Mouse (Mus musculus): ENCODE data around the gene Olfr56. TPM values are rescaled to one million over a fixed set of nuclear protein-coding genes. Genes with fewer than 3 reads are reported as not detected.
"Not testable (repeated sequence)": the region's sequence is repeated elsewhere in the genome, so short reads cannot be mapped to it uniquely, and the experiment has no call there.

The Olfr56 gene
- total RNA-seq (2021): under 1 TPM; 0.14 to 0.28 TPM
- long read RNA-seq, experiment 1: 0 reads
- long read RNA-seq, experiment 2, partial matches to known transcripts: 0 of 1 reads
- long read RNA-seq, experiment 2, other reads (novel, unspliced or antisense): 1 of 1 reads

DNA sequence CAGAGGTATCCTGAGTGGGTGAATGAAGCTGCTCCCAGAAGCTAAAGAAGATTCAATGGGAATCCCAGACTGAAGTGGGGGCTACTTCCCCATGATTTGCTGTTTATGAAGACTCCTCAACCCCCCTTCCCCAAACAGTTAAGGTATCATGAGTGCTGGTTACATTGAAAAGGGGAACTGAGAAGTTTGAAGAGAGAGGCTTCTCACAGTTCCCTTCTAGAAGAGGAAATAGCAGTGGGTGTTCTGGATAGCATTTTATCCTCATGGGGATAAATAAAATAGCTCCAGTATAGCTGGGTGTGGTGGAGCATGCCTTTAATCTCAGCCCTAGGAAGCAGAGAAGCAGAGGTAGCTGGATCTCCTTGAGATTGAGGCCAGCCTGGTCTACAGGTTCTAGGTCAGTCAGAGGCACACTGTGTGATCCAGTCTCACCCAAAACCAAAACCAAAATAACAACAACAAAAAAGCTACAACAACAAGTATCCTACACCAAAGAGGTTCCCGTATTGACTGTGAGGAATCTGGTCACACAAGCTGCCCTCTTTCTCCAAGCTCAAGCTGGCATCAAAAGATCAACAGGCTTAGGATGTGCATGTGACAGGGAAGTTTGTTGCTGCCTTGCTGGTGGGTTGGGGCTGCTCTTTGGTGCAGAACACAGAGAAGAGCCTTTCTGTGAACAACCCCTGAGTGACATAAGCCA, at the start of gene Olfr56:
Gene Olfr56 (plus strand): TSS at position 650 of the 700 bp plus-strand sequence.
- DNase-seq (ENCODE audit: low spot score in 2 of 2): not testable (repeated sequence)

DNA sequence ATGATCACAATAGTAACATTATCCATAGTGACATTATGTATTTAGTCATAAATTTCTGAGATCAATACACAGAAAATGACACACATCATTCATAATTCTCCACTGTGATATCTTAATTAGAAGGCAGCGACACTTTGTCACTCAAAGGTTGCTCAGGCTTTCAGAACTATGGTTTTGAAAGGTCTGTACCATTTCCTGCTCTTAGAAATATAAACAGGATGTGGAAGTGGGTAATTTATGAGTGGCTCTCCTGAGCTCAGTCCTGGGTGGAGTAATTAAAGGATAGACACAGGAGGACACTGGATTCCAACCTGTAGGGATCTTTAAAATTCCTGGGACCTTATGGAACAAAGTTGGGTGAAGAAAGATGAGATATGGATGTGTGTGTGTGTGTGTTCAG, 45.3 kb upstream of the Olfr56 start:
- not testable (repeated sequence) for DNase-seq (ENCODE audit: low spot score in 2 of 2)

DNA sequence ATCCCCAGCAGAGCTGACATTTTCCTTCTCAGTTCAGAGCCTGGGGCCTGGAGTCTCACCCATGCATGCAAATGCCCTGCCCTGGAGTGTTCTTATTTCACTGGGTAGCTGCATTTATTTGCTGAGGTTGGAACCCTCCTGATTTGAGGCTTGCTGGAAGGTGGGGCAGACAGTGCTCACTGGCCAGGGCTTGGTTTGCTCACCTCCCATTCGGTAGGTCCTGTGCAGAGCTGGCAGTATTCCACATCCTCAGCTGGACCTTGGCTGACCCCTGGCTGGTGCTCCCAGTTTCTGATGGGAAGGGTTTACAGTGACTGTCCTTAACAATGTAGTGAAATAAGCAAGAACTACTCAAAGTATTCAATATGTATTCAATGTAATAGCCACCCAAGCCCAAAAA, 44.8 kb upstream of the Olfr56 start:
- not testable (repeated sequence) for DNase-seq (ENCODE audit: low spot score in 2 of 2)

DNA sequence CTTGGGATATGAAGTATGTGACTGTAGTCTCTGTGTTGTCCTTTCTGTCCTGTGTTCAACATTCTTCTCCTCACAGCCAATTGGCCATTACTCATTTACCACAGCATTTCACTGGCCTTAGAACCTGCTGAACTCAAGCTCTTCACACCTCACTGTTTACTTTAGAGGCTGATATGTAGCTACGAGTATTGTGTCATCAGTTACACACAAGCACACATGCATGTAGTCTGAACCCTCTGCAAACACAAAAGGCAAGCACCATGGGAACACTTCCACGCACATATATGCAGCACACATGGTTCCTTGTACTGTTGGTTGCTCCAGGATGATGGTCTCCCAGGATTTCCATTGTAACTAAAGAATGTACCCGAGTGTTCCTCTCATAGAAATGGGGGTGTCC, 43.4 kb upstream of the Olfr56 start:
- not testable (repeated sequence) for DNase-seq (ENCODE audit: low spot score in 2 of 2)

DNA sequence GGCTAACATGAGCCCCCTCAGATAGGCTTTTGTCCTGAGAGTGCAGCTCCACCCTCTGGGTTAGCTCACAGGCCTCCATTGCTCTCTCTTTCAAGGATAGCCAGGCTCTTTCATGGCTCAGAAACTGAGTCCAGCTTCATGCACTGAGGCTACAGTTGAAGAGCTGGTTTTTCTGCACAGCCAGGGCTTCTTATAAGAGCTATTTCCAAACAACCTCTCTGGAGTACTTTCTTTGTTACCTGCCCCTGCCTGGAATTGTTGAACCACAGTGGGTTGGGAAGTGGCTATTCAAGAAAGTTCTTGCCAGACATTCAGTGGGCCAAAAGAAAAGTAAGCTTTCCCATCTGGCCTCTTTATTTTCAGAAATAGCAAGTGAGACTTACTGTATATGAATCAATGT, 39.4 kb upstream of the Olfr56 start:
- not testable (repeated sequence) for DNase-seq (ENCODE audit: low spot score in 2 of 2)

DNA sequence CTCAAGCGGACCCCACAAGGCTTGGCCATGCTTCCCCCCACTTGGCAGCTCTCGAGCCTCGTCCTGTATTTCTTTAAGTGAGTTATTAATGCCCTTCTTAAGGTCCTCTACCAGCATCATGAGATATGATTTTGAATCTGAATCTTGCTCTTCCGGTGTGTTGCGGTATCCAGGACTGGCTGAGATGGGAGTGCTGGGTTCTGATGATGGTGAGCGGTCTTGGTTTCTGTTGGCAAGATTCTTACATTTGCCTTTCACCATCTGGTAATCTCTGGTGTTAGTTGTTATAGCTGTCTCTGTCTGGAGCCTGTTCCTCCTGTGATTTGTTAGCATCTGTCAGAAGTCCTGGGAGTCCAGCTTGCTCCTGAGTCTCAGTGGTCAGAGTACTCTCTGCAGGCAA, 32.6 kb upstream of the Olfr56 start, which contains the start of gene Psme2b:
Gene Psme2b (minus strand): TSS at position 101 of the 400 bp plus-strand sequence.
- DNase-seq (ENCODE audit: low spot score in 2 of 2): not testable (repeated sequence)

DNA sequence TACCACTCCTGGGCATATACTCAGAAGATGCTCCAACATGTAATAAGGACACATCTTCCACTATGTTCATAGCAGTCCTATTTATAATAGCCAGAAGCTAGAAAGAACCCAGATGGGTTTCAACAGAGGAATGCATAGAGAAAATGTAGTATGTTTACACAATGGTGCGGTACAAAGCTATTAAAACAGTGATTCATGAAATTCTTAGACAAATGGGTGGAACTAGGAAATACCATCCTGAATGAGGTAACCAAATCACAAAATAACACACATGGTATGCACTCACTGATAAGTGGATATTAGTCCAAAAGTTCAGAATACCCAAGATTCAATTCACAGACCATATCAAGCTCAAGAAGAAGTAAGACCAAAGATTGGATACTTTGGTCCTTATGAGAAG, 4.0 kb upstream of the Olfr56 start:
- not testable (repeated sequence) for DNase-seq (ENCODE audit: low spot score in 2 of 2)

DNA sequence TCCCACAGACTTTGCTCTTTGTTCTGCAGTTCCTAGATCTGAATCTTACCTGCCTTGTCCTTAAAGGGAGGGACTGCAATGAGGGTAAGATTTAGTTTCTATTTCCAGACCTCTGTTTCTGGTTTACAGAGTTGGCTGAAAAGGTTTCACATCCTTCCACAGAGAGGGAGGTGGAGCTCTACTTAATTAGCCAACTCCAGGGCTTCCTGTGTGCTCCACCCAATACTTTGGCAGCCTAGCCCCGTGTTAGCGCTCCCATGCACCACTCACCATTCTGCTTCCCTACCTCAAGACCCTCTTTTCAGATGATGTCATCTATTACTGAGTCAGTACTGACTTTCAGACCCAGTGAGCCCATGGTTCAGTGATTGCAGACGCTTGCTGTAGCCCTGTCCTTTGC, 562 bp downstream of the Olfr56 start, which contains the start of gene 9930111J21Rik1:
Gene 9930111J21Rik1 (minus strand): TSS at position 148 of the 400 bp plus-strand sequence.
- not testable (repeated sequence) for DNase-seq (ENCODE audit: low spot score in 2 of 2)

DNA sequence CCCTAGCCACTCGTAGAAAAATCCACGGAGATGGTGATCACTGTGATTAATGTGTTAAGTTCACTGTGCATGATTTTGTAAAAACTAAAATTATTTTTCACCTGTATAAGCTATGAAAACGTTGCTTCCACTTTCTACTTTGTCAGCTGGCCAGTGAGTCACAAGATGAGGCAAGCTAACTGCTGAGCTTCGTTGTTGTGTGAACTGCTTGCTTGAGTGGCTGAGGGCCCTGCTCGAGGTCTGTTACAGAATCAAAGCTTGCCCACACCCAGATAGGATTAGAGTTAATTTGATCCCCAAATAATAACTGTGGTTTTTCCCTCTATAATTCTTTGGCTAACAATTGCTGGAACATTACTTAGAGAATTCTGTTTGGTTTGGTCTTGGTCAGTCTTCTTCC, 1.4 kb downstream of the Olfr56 start:
- not testable (repeated sequence) for DNase-seq (ENCODE audit: low spot score in 2 of 2)

DNA sequence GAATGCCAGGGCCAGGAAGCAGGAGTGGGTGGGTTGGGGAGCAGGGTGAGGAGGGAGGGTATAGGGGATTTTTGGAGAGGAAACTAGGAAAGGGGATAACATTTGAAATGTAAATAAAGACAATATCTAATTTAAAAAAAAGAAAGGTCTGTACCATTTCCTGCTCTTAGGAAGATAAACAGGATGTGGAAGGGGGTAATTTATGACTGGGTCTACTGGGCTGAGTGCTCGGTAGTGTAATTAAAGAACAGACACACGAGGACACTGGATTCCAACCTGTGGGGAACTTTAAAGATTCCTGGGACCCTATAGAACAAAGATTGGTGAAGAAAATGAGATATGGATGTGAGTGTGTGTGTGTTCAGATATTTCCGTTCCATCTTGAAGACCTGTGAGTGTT, 4.2 kb downstream of the Olfr56 start:
- DNase-seq (ENCODE audit: low spot score in 2 of 2): not testable (repeated sequence)

DNA sequence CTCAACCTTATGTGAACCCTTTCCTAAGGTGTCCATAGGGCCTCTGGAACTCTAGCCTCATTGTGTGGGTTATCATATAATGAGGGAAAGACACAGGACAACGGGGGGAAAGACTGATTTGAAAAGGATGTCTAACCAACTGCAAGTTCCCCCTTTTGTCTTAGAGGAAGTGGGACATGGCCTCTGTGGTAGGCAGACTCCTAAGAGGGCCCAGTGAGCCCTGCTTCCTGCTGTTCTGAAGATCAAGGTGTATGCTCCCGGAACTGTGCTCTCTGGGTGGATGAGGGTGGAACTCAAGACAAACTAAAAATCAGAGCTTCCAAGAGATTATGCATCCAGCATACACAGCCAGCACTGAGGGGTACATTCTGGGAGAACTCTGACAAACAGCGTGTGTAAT, 9.5 kb downstream of the Olfr56 start:
- not testable (repeated sequence) for DNase-seq (ENCODE audit: low spot score in 2 of 2)

DNA sequence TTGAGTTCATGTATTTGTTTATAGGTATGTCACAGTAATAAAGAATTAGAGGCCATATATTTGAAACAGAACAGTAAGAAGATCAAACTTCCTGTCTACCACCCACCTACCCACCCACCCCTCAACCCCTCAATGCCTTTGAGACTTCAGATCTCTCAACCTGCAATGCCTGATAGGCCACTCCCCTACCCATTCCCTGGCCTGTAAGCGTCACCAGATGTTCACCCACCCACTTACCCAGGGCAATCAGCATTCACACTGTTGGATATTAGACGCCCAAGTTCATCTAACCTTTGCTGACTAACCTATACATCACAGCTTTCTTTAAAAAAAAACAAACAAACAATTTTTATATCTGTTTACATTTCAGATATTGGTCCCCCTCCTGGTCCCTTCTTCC, 11.3 kb downstream of the Olfr56 start:
- not testable (repeated sequence) for DNase-seq (ENCODE audit: low spot score in 2 of 2)

DNA sequence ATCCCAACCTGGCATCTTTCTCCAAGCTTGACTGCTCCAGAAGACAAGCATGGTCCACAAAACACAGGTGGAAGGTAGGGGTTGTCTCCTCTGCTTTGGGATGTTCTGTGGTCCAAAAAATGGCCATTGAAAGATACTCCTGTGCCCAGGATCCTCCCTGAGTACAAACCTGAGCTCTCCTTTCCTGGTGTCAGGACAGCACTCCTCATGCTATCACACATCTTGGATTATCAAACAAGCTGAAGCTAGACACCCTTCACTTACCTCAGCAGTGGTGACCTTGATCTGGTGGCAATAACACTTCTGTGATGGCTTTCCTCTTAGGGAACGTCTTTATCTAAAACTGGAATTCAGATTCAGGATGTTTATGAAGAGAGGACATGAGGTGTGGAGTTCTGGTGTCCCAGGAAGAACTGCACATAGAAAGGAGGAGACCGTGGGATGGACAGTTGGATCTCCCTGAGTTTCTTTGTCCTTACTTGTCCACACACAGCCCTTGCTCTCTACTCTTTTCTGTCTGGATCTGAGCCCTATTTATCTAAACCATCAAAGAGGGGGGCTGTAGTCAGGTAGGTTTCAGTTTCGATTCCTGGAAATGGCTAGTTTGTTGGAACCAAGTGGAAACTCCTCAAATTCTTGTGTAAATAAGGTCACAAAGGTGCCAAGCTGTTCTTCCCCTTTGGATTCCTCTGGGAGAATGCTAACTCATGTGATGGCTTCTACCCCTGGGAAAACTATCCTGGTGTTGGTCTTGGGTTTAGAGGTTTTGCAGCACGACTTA, 13.2 kb downstream of the Olfr56 start, which contains the start of gene Gm12185:
Gene Gm12185 (minus strand): TSS at position 487 of the 781 bp plus-strand sequence.
- not testable (repeated sequence) for DNase-seq (ENCODE audit: low spot score in 2 of 2)

DNA sequence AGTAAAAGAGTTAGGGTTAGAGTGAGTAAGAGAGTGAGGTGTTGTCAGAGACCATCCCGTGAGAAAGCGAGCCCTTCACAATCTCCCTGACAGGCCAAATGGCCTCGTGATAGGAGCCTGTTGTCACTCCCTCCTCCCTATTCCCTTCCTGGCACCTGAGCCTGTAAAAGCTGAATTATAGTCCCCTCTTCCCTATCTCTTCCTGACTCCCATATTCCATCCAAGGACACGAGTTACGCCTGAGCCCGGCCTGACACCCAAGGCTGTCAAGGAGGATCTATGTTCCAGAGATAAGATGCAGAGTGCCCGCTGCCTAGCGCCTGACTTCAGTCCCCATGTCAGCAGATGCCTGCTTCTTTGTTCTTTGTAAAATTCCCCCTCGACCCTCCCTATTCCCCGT, 14.6 kb downstream of the Olfr56 start:
- not testable (repeated sequence) for DNase-seq (ENCODE audit: low spot score in 2 of 2)

DNA sequence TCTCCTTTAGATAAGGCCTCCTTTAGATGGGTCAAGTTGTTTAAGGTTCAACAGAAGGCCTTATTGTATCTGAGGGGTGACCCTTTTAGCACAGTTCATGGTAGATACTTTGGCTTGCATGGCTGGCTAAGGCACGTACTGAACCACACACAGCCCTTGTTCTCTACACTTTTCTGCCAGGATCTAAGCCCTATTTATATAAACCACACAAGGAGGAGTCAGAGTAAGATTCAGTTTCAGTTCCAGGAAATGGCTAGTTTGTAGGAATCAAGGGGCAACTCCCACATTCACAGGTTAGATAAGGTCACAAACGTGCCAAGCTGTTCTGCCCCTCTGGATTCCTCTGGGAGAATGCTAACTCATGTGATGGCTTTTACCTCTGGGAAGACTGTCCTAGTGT, 15.3 kb downstream of the Olfr56 start, which contains the start of gene Tgtp1:
Gene Tgtp1 (minus strand): TSS at position 155 of the 400 bp plus-strand sequence.
- DNase-seq (ENCODE audit: low spot score in 2 of 2): not testable (repeated sequence)

DNA sequence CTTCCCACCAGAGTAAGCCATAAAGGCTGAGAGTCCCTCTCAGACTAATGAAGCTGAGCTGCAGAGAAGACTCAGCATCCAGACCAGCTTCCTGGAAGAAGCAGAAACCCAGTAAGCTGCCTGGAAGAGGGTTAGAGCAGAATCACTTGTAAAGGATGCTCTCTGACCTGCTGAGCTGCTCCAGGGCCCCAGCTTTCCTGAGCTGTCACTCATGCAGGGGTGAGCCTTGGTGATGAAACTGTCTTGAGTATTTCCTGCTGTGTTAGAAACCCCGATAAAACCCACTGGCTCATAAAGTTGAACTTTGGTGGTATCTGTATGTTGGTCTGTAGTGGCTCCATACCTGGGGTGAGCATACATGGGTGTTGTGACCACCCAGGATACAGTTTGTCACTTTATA, 21.7 kb downstream of the Olfr56 start:
- DNase-seq (ENCODE audit: low spot score in 2 of 2): not testable (repeated sequence)

DNA sequence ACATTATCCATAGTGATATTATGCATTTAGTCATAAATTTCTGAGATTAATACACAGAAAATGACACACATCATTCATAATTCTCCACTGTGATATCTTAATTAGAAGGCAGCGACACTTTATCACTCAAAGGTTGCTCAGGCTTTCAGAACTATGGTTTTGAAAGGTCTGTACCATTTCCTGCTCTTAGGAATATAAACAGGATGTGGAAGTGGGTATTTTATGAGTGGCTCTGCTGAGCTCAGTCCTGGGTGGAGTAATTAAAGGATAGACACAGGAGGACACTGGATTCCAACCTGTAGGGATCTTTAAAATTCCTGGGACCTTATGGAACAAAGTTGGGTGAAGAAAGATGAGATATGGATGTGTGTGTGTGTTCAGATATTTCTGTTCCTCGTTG, 27.6 kb downstream of the Olfr56 start:
- DNase-seq (ENCODE audit: low spot score in 2 of 2): not testable (repeated sequence)

DNA sequence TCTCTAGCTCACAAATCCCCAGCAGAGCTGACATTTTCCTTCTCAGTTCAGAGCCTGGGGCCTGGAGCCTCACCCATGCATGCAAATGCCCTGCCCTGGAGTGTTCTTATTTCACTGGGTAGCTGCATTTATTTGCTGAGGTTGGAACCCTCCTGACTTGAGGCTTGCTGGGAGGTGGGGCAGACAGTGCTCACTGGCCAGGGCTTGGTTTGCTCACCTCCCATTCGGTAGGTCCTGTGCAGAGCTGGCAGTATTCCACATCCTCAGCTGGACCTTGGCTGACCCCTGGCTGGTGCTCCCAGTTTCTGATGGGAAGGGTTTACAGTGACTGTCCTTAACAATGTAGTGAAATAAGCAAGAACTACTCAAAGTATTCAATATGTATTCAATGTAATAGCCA, 28.1 kb downstream of the Olfr56 start:
- not testable (repeated sequence) for DNase-seq (ENCODE audit: low spot score in 2 of 2)

DNA sequence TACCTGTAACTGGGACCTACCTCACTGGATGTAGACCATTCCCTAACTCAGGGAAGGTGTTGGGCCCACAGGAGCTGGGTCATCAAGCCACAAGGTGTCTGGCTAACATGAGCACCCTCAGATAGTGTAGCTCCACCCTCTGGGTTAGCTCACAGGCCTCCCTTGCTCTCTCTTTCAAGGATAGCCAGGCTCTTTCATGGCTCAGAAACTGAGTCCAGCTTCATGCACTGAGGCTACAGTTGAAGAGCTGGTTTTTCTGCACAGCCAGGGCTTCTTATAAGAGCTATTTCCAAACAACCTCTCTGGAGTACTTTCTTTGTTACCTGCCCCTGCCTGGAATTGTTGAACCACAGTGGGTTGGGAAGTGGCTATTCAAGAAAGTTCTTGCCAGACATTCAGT, 33.4 kb downstream of the Olfr56 start:
- not testable (repeated sequence) for DNase-seq (ENCODE audit: low spot score in 2 of 2)

DNA sequence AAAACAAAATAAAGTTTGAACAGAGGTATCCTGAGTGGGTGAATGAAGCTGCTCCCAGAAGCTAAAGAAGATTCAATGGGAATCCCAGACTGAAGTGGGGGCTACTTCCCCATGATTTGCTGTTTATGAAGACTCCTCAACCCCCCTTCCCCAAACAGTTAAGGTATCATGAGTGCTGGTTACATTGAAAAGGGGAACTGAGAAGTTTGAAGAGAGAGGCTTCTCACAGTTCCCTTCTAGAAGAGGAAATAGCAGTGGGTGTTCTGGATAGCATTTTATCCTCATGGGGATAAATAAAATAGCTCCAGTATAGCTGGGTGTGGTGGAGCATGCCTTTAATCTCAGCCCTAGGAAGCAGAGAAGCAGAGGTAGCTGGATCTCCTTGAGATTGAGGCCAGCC, 71.4 kb downstream of the Olfr56 start:
- not testable (repeated sequence) for DNase-seq (ENCODE audit: low spot score in 2 of 2)

DNA sequence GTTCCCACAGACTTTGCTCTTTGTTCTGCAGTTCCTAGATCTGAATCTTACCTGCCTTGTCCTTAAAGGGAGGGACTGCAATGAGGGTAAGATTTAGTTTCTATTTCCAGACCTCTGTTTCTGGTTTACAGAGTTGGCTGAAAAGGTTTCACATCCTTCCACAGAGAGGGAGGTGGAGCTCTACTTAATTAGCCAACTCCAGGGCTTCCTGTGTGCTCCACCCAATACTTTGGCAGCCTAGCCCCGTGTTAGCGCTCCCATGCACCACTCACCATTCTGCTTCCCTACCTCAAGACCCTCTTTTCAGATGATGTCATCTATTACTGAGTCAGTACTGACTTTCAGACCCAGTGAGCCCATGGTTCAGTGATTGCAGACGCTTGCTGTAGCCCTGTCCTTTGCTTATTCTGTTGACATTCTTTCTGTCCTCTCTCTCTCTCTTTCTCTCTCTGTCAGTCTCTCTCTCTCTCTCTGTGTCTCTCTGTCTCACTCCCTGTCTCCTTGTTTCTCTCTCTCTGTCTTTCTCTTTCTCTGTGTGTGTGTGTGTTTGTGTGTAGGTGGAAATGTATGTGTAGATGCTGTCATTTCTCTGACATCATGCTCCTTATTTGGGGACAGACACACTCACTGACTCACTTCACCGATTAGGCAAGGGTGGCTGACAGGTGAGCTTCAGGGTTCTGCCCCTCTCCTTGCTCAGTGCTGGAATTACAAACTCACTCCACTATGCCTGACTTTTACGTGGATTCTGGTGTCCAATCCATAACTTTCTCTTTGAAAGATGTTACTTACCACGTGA, 72.6 kb downstream of the Olfr56 start, which contains the start of gene 9930111J21Rik2:
Gene 9930111J21Rik2 (minus strand): TSS at position 150 of the 799 bp plus-strand sequence.
- DNase-seq (ENCODE audit: low spot score in 2 of 2): not testable (repeated sequence)

All from adrenal gland, postnatal 4 days (tissue).